Mouse (Mus musculus): ENCODE results near the gene Prrt3. TPM values are rescaled to one million over a fixed set of nuclear protein-coding genes. Genes with fewer than 3 reads are reported as not detected.

The Prrt3 gene
- polyA plus RNA-seq, 1 experiment from 2014 or later: 0.33 TPM

GRCm38 (mm10) chr6:113495071-113495675 lies 6.6 kb downstream of the Prrt3 start:
- no peak overlapping the region for H3K27ac ChIP-seq (replicated peaks; ENCODE audit: low read depth, low read length)
- peak overlapping the region; percentile 49 for H3K4me2 ChIP-seq (ENCODE audit: low read depth, severe bottlenecking)
- 41% methylated on average over 28 of the region's 28 CpGs for whole genome bisulfite sequencing
- no peaks in the 10 kb centered on the region; the same call in 1 of the 2 replicates for H3K36me3 ChIP-seq (ENCODE audit: control insufficient read depth, insufficient read depth, low read length)
- 0 out of 2 replicates have a peak, but pooled peaks cover 5% of the 10 kb centered on the region for H3K4me1 ChIP-seq (ENCODE audit: control insufficient read depth, insufficient read depth, low read length)
- H3K9me3 ChIP-seq (ENCODE audit: control insufficient read depth, low read length): no peaks in the 10 kb centered on the region
- peaks cover 16% of the 10 kb centered on the region for H3K27me3 ChIP-seq (ENCODE audit: control insufficient read depth, insufficient read depth, low read length)
- H3K4me3 ChIP-seq (ENCODE audit: low read depth, low read length): peak overlapping the region; percentile 33; the same call in 1 of the 2 replicates
- 0 out of 2 replicates have a peak overlapping the region, but pooled peaks have one; percentile 12 for H3K9ac ChIP-seq (ENCODE audit: low read length)
- peak; percentile 30 for DNase-seq (ENCODE audit: low spot score)
- no peak for ATAC-seq (ENCODE audit: insufficient number of reproducible peaks, low FRiP score, low TSS enrichment, low read depth)

GRCm38 (mm10) chr6:113494258-113494788 lies 7.4 kb downstream of the Prrt3 start:
- WGBS: 1% methylated on average over 54 of the region's 54 CpGs
- Histone ChIP-seq H3K4me2 (ENCODE audit: low read depth, severe bottlenecking) (peak overlapping the region; percentile 49), H3K36me3 (ENCODE audit: control insufficient read depth, insufficient read depth, low read length) (no peaks in the 10 kb centered on the region; the same call in 1 of the 2 replicates), H3K9me3 (ENCODE audit: control insufficient read depth, low read length) (no peaks in the 10 kb centered on the region), H3K4me3 (ENCODE audit: low read depth, low read length) (peak overlapping the region; percentile 33), H3K4me1 (ENCODE audit: control insufficient read depth, insufficient read depth, low read length) (0 out of 2 replicates have a peak, but pooled peaks cover 5% of the 10 kb centered on the region), H3K9ac (ENCODE audit: low read length) (peak overlapping the region; percentile 18; the same call in 1 of the 2 replicates), H3K27ac (replicated peaks; ENCODE audit: low read depth, low read length) (no peak overlapping the region), H3K27me3 (ENCODE audit: control insufficient read depth, insufficient read depth, low read length) (peaks cover 16% of the 10 kb centered on the region)
- peak; percentile 81 for DNase-seq (ENCODE audit: low spot score)
- ATAC-seq (ENCODE audit: insufficient number of reproducible peaks, low FRiP score, low TSS enrichment, low read depth): peak; percentile 63

- Histone ChIP-seq H3K27ac (replicated peaks; ENCODE audit: low read depth, low read length) (no peak overlapping the region), H3K4me2 (ENCODE audit: low read depth, severe bottlenecking) (no peak overlapping the region), H3K4me3 (ENCODE audit: low read depth, low read length) (no peak overlapping the region), H3K9me3 (ENCODE audit: control insufficient read depth, low read length) (no peaks in the 10 kb centered on the region), H3K27me3 (ENCODE audit: control insufficient read depth, insufficient read depth, low read length) (peaks cover 16% of the 10 kb centered on the region), H3K9ac (ENCODE audit: low read length) (no peak overlapping the region), H3K4me1 (ENCODE audit: control insufficient read depth, insufficient read depth, low read length) (peaks cover 8% of the 10 kb centered on the region; the same call in 1 of the 2 replicates), H3K36me3 (ENCODE audit: control insufficient read depth, insufficient read depth, low read length) (no peaks in the 10 kb centered on the region; the same call in 1 of the 2 replicates)
- no peak for ATAC-seq (ENCODE audit: insufficient number of reproducible peaks, low FRiP score, low TSS enrichment, low read depth)
- 67% methylated on average over 24 of the region's 24 CpGs for WGBS
- no peak for DNase-seq (ENCODE audit: low spot score)
These were observed 9.4 kb downstream of the Prrt3 start for GRCm38 (mm10) chr6:113492101-113492864.

GRCm38 (mm10) chr6:113489410-113489809 lies 12.3 kb downstream of the Prrt3 start:
- no peaks in the 10 kb centered on the region; the same call in 1 of the 2 replicates for H3K36me3 ChIP-seq (ENCODE audit: control insufficient read depth, insufficient read depth, low read length)
- WGBS: 95% methylated on average over 14 of the region's 14 CpGs

GRCm38 (mm10) chr6:113487125-113487576 lies 14.6 kb downstream of the Prrt3 start:
- 22% methylated on average over 7 of the region's 7 CpGs for WGBS
- no peak for ATAC-seq (ENCODE audit: insufficient number of reproducible peaks, low FRiP score, low TSS enrichment, low read depth)
- no peak overlapping the region for H3K9ac ChIP-seq (ENCODE audit: low read length)

More at GRCm38 (mm10) chr6:113489410-113489809, 12.3 kb downstream of the Prrt3 start:
- Histone ChIP-seq H3K9me3 (ENCODE audit: control insufficient read depth, low read length) (no peaks in the 10 kb centered on the region), H3K27me3 (ENCODE audit: control insufficient read depth, insufficient read depth, low read length) (peaks cover 2% of the 10 kb centered on the region), H3K9ac (ENCODE audit: low read length) (no peak overlapping the region), H3K27ac (replicated peaks; ENCODE audit: low read depth, low read length) (no peak overlapping the region), H3K4me3 (ENCODE audit: low read depth, low read length) (no peak overlapping the region), H3K4me2 (ENCODE audit: low read depth, severe bottlenecking) (no peak overlapping the region), H3K4me1 (ENCODE audit: control insufficient read depth, insufficient read depth, low read length) (peaks cover 13% of the 10 kb centered on the region)
- ATAC-seq (ENCODE audit: insufficient number of reproducible peaks, low FRiP score, low TSS enrichment, low read depth): no peak
- DNase-seq (ENCODE audit: low spot score): no peak

GRCm38 (mm10) chr6:113483729-113484128 lies 18.0 kb downstream of the Prrt3 start:
- Histone ChIP-seq H3K4me3 (ENCODE audit: low read depth, low read length) (peak overlapping the region; percentile 31), H3K4me2 (ENCODE audit: low read depth, severe bottlenecking) (peak overlapping the region; percentile 61), H3K9me3 (ENCODE audit: control insufficient read depth, low read length) (no peaks in the 10 kb centered on the region), H3K4me1 (ENCODE audit: control insufficient read depth, insufficient read depth, low read length) (peaks cover 10% of the 10 kb centered on the region), H3K36me3 (ENCODE audit: control insufficient read depth, insufficient read depth, low read length) (no peaks in the 10 kb centered on the region), H3K27me3 (ENCODE audit: control insufficient read depth, insufficient read depth, low read length) (peaks cover 22% of the 10 kb centered on the region), H3K27ac (replicated peaks; ENCODE audit: low read depth, low read length) (no peak overlapping the region), H3K9ac (ENCODE audit: low read length) (peak overlapping the region; percentile 39; the same call in 1 of the 2 replicates)
- peak; percentile 36 for DNase-seq (ENCODE audit: low spot score)
- no peak for ATAC-seq (ENCODE audit: insufficient number of reproducible peaks, low FRiP score, low TSS enrichment, low read depth)
- WGBS: 13% methylated on average over 10 of the region's 10 CpGs

More at GRCm38 (mm10) chr6:113487125-113487576, 14.6 kb downstream of the Prrt3 start:
- no peak overlapping the region for H3K27ac ChIP-seq (replicated peaks; ENCODE audit: low read depth, low read length)
- H3K27me3 ChIP-seq (ENCODE audit: control insufficient read depth, insufficient read depth, low read length): peaks cover 8% of the 10 kb centered on the region
- DNase-seq (ENCODE audit: low spot score): peak; percentile 63
- no peaks in the 10 kb centered on the region for H3K36me3 ChIP-seq (ENCODE audit: control insufficient read depth, insufficient read depth, low read length)
- peaks cover 10% of the 10 kb centered on the region for H3K4me1 ChIP-seq (ENCODE audit: control insufficient read depth, insufficient read depth, low read length)
- H3K4me2 ChIP-seq (ENCODE audit: low read depth, severe bottlenecking): no peak overlapping the region
- H3K9me3 ChIP-seq (ENCODE audit: control insufficient read depth, low read length): no peaks in the 10 kb centered on the region
- no peak overlapping the region for H3K4me3 ChIP-seq (ENCODE audit: low read depth, low read length)

GRCm38 (mm10) chr6:113483100-113483615 lies 18.6 kb downstream of the Prrt3 start, which contains the start of gene Creld1:
Gene Creld1 (plus strand): TSS chr6:113483297.
- peak within 1 kb of the TSS; percentile 61 for H3K4me2 ChIP-seq (ENCODE audit: low read depth, severe bottlenecking)
- under 1% methylated on average over 26 of the region's 26 CpGs for WGBS
- peak; percentile 92 for DNase-seq (ENCODE audit: low spot score)
- no peak within 1 kb of the TSS for H3K27ac ChIP-seq (replicated peaks; ENCODE audit: low read depth, low read length)
- H3K27me3 ChIP-seq (ENCODE audit: control insufficient read depth, insufficient read depth, low read length): peaks cover 22% of the 10 kb centered on the region
- H3K9ac ChIP-seq (ENCODE audit: low read length): peak within 1 kb of the TSS; percentile 49; the same call in 1 of the 2 replicates
- peak; percentile 95 for ATAC-seq (ENCODE audit: insufficient number of reproducible peaks, low FRiP score, low TSS enrichment, low read depth)
- H3K4me1 ChIP-seq (ENCODE audit: control insufficient read depth, insufficient read depth, low read length): peaks cover 10% of the 10 kb centered on the region
- no peaks in the 10 kb centered on the region for H3K9me3 ChIP-seq (ENCODE audit: control insufficient read depth, low read length)
- H3K36me3 ChIP-seq (ENCODE audit: control insufficient read depth, insufficient read depth, low read length): no peaks in the 10 kb centered on the region
- peak within 1 kb of the TSS; percentile 31 for H3K4me3 ChIP-seq (ENCODE audit: low read depth, low read length)

All from limb, embryonic 11.5 days (tissue).